Mouse (Mus musculus) spleen, postnatal 0 days (tissue): Measurements from ENCODE around the gene Acadvl. TPM values are rescaled to one million over a fixed set of nuclear protein-coding genes. Genes with fewer than 3 reads are reported as not detected.

Experiments
- microRNA counts: library from miRNA; unstranded; fragments of <30 nt; microRNA quantifications from one replicate; lab custom pipeline; 2015
- polyA plus RNA-seq: library from polyadenylated mRNA; unstranded; fragments of >200 nt; fragmentation: Nextera tagmentation; extraction: Ambion mirVana; gene quantifications from 2 replicates; pipeline ENCODE4 v1.2.1, GENCODE M21; 2015

Acadvl gene
- polyA plus RNA-seq, result 58.3 and 59.1 TPM in 2 replicates

DNA sequence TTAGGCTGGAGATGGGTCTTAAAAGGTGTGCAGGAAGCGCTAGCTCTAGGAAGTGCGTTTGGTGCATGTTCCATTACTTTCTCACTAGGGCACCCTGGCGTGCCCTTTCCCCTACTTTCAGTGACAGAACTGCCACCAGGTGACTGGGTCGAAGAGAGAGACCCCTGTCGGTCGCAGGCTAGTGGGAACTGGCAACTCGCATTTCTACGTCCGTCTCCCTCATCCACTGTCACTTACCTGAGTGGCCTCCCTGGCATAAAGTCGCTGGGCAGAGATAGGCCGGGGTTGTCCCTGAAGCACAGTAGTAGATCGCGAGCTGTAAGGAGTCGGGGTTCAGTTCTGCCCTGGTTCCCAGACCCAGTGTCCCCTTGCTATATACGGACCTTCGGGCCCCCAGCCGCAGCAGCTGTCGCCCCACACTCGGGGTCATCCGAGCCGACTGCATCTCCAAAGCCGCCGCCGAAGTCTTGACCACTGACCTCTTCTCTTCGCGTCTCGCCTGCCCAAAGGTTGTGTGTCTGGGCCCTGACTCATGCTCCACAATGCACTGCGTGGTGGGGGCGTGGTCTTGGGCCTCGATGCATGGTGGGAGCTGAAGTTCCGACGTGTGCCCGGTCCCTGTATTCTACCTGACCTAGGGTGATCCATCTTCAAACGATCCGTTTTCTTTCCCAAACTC, at the start of gene Acadvl:
TSS of gene Acadvl (minus strand) at position 532 of the 679 bp plus-strand sequence.

DNA sequence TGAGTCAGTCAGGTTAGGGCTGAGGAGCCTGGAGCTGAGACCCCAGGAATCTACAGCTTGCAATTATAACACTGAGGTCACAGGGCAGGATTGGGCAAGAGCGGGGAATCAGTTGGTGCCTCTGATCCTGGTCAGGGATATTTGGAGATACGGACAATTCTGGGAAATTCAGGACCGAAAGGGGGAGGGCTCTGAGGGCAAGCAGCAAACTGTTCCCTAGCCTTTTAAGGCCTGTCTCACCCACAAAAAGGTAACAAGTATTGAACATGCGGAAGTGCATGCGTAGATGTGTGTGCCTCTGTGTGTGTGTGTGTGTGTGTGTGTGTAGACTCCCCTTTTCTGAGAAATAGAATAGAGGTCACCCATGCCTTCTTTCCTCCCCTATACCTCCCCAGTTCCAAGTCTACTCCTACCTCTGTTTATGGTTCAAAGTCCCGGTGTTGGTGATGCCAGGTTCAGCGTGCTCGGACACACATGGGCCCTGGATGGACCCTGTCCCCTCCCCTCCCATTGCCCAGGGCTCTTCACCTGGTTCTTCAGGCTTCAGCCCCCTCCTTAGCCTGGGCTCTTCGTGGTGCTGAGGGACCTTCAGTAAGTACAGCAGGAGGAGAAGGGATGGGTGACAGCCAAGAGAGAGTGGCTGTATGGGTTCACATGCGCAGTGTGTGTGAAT, 38.8 kb upstream of the Acadvl start, which contains the start of gene Asgr1:
TSS of gene Asgr1 (plus strand) at position 188 of the 673 bp plus-strand sequence.

DNA sequence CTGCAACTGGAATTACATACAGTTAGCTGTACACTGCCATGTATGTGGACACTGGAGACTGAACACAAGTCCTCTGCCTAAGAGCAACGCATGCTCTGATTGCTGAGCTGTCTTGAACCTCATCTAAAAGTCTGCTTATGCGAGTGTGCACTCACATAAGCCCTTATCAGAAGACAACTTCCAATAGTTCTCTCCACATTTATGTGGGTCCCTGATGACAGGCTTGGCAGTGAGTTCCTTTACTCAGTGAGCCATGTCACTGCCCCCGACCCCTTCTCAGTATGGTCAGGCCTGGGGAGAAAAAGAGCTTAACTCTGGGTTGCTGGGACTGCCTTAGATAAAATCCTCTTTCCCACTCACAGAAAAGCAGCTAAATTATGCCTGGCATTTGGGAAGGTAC, 1.5 kb upstream of the Acadvl start, which contains the start of gene Dlg4:
TSS of gene Dlg4 (plus strand) at position 274 of the 400 bp plus-strand sequence.

DNA sequence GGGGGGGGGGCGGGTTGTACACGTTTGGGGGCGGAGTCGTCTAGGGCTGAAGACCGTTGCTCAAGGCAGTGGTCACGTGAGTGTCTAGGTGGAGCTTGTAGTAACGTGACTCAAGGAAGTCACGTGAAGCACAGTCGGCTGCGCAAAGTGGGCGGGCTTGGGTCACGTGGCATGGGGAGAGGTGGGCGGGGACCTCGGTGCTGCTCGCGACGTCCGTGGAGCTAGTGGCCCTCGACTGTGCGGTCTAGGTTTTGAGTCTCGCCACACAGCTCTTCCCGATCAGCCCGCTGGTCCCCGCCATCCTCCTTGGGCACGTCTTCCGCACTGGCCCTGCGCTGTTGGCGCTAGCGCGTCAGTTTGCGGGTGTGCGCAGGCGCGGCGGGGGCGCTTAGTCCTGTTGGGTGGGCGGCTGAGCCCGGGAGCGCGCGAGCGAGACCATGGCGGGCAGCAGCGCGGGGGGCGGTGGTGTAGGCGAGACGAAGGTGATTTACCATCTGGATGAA, 14.8 kb downstream of the Acadvl start, which contains the start of gene Dvl2:
TSS of gene Dvl2 (plus strand) at position 200 of the 503 bp plus-strand sequence.

DNA sequence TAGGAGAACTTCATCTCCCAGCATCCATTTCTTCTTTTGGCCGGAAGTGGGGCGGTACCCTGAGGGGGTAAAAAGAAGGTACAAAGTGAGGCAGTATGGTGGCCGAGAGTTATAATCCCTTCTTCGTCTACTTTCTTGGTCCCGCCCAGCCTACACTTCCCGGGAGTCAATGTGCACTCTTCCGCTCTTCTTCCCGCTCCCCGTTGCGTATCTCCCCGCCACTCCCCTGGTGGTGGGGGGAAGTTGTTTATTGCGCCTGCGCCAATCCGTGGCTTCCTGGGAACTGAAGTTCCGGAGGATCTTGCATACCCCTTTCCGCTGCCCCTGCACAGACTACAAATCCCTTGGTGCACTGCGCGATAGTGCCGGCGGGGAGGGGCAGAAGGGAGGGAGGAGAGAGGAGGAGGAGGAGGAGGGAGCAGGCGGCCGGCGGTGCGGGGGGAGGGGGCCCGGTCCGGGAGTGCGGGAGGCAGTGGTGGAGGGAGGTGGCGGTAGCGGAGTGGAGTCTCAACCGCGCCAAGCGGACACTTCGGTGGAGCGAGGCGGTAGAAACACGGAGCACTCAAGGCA, 19.7 kb downstream of the Acadvl start, which contains the start of gene Phf23:
TSS of gene Phf23 (plus strand) at position 387 of the 570 bp plus-strand sequence.

DNA sequence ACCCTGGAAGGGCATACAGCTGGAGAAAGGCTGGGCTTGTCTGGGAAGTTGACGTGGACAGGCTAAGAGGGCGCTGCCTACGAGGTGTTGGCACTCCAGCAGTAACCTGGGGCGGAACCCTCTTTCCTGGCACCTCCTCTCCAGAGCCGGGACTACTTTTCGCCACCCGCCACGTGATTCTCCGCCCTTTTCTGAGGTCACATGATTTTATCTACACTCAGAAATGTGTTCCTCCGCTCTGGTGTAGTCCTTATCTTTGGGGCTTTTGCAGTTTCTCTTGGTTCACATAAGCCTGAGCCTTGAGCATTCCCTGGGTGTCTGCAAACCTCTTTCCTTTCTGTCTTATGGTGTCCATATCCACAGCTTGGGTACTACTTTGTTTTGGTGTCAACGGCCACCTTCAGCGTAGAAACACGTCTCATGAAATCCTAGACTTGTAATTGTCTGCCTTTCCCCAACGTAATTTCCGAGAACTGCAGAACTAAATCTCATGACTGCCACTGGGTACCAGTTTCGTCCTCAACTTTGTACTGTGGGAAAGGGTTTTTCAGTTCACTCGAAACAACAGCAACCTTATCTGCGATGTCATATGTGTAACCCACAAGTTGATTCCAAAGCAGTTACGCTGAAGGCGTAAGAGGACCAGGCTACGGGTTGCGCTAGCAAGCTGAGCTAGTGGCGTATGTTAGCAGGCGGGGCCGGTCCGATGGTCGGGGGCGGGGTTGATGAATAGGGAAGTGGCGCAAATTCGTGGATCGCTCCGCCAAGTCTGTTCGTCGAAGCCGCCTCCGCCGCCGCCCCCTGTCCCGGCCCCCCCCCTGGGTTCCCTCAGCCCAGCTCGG, 24.1 kb downstream of the Acadvl start, which contains the start of gene Gabarap:
TSS of gene Gabarap (plus strand) at position 294 of the 842 bp plus-strand sequence.

DNA sequence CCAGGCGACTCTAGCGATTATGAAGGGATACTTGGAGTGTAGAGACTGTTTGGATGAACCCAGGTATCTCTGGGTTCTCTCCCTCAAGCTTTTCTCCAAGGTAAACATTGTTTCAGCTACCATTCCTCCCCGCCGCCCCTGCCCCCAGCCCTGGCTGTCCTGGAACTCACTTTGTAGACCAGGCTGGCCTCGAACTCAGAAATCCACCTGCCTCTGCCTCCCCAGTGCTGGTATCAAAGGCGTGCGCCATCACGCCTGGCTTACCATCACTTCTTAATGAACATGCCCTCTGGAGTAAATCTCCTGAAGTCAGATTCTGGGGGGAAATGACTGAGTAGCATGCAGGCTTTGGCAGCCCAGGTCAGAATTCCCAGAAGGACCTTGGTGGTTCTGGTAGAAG, 33.0 kb downstream of the Acadvl start, which contains the start of gene Elp5:
TSS of gene Elp5 (minus strand) at position 293 of the 400 bp plus-strand sequence.

DNA sequence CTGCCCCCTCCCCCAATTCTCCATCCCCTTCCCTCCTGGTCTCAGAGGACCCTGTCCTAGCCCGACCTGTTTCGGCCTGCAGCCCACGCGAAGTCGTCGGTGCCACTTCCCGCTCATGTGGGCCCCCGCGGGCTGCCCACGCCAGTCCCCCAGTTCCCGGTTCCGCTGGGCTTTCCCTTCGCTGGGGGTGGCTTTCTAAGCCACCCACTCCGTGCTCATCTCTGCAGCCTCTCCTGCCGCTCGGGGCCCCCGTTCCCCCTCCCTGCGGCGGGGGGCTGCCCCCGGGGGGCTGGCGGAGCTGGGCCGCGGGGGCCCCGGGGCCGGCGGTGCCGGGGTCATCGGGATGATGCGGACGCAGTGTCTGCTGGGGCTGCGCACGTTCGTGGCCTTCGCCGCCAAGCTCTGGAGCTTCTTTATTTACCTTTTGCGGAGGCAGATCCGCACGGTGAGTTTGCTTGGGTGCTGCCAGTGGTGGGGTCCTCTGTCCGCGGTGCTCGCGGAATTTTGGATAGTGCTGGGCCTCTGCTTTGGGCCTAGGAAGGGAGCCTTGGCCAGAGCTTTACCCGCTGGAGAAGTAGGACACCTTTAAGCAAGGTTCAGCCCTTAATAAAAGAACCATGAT, 34.0 kb downstream of the Acadvl start, which contains the start of gene Ctdnep1:
TSS of gene Ctdnep1 (plus strand) at position 16 of the 622 bp plus-strand sequence.

DNA sequence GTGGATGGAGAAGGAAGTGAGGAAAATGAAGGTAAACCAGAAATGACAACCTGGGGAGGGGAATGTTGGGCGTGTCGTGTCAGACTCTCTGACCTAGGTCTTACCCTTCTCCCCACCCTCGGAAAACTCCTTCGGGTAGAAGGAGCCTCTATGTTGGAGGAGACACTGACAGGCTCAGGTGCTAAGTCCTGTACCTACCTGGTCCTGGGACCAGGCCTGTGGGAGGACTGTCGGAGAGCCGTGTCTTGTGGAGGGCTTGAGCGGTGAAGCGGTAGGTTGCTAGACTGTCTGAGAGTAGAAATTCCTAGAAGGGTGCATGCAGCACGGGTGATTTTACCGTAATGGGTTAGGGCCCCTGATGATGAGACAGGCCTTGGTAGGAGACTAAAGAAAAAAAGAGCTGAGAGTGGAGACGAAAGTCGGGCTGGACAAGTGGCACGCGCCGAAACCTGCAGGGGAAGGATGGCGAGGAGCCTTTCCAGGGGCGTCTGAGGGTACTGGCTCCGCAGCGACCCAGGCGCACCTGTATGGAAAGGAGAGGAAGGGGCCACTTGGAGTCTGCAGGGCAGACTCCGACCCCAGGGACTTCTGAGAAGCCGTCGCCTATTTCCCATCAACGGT, 50.5 kb downstream of the Acadvl start, which contains the start of gene Cldn7:
TSS of gene Cldn7 (plus strand) at position 130 of the 621 bp plus-strand sequence.

MicroRNA genes within 50 kb of the gene (microRNA counts, 519-probe panel; counts per million panel counts)
- microRNA mmu-miR-324-3p (lab: Ali Mortazavi, UCI) (88.3 counts per million), microRNA mmu-miR-324-5p (lab: Ali Mortazavi, UCI) (2,295 counts per million, percentile 2 among the panel's probes with 10 or more counts)

Other genes starting within 250 kb of the Acadvl start
- 1.3 and 1.9 TPM in 2 replicates for gene Zbtb4, start 249.5 kb downstream of the Acadvl start, polyA plus RNA-seq
- gene Chrnb1, start 219.5 kb downstream of the Acadvl start, polyA plus RNA-seq, result 0.99 and 1.5 TPM in 2 replicates
- gene Fgf11, start 213.6 kb downstream of the Acadvl start, polyA plus RNA-seq, result 0.33 and 0.36 TPM in 2 replicates
- 0.30 and 0.68 TPM in 2 replicates for gene Tmem102, start 209.8 kb downstream of the Acadvl start, polyA plus RNA-seq
- gene Gm39566, start 200.1 kb downstream of the Acadvl start, polyA plus RNA-seq, result not detected in 2 replicates
- gene Spem2, start 196.9 kb downstream of the Acadvl start, polyA plus RNA-seq, result not detected in 2 replicates
- gene Spem1, start 193.2 kb downstream of the Acadvl start, polyA plus RNA-seq, result 0.12 TPM in 1 of 2 replicates, not detected in the other
- 2.6 and 3.1 TPM in 2 replicates for gene Nlgn2, start 177.6 kb downstream of the Acadvl start, polyA plus RNA-seq
- 337 and 343 TPM in 2 replicates for gene Tmem256, start 176.9 kb downstream of the Acadvl start, polyA plus RNA-seq
- gene Plscr3, start 169.0 kb downstream of the Acadvl start, polyA plus RNA-seq, result 45.7 and 56.8 TPM in 2 replicates
- gene Tnk1, start 156.7 kb downstream of the Acadvl start, polyA plus RNA-seq, result 0.56 and 0.91 TPM in 2 replicates
- gene Tmem95, start 137.4 kb downstream of the Acadvl start, polyA plus RNA-seq, result not detected in 2 replicates
- gene Kctd11, start 134.0 kb downstream of the Acadvl start, polyA plus RNA-seq, result 2.3 and 3.1 TPM in 2 replicates
- gene Acap1, start 119.9 kb downstream of the Acadvl start, polyA plus RNA-seq, result 15.3 and 21.3 TPM in 2 replicates
- gene 2810408A11Rik, start 114.4 kb downstream of the Acadvl start, polyA plus RNA-seq, result 2.2 and 2.6 TPM in 2 replicates
- gene Neurl4, start 114.3 kb downstream of the Acadvl start, polyA plus RNA-seq, result 3.2 and 3.4 TPM in 2 replicates
- 104 and 116 TPM in 2 replicates for gene Gps2, start 101.5 kb downstream of the Acadvl start, polyA plus RNA-seq
- gene Eif5a, start 93.5 kb downstream of the Acadvl start, polyA plus RNA-seq, result 1,453 and 1,558 TPM in 2 replicates
- 0.12 and 0.53 TPM in 2 replicates for gene Ybx2, start 79.6 kb downstream of the Acadvl start, polyA plus RNA-seq
- gene Slc2a4, start 67.2 kb downstream of the Acadvl start, polyA plus RNA-seq, result 19.1 and 22.0 TPM in 2 replicates
- gene Cldn7, start 50.6 kb downstream of the Acadvl start, polyA plus RNA-seq, result 0.98 and 1.6 TPM in 2 replicates
- gene Ctdnep1, start 34.3 kb downstream of the Acadvl start, polyA plus RNA-seq, result 20.7 and 22.4 TPM in 2 replicates
- 69.4 and 73.0 TPM in 2 replicates for gene Elp5, start 32.9 kb downstream of the Acadvl start, polyA plus RNA-seq
- gene Gabarap, start 24.3 kb downstream of the Acadvl start, polyA plus RNA-seq, result 318 and 353 TPM in 2 replicates
- gene Phf23, start 19.6 kb downstream of the Acadvl start, polyA plus RNA-seq, result 26.6 and 35.9 TPM in 2 replicates
- 6.9 and 10.2 TPM in 2 replicates for gene Dvl2, start 14.8 kb downstream of the Acadvl start, polyA plus RNA-seq
- 1.5 and 3.1 TPM in 2 replicates for gene Dlg4, start 1.5 kb upstream of the Acadvl start, polyA plus RNA-seq
- gene Asgr1, start 38.7 kb upstream of the Acadvl start, polyA plus RNA-seq, result 0.10 and 0.16 TPM in 2 replicates
- 0.12 TPM in 1 of 2 replicates, not detected in the other for gene Asgr2, start 77.2 kb upstream of the Acadvl start, polyA plus RNA-seq
- 2.3 and 3.5 TPM in 2 replicates for gene Mgl2, start 114.9 kb upstream of the Acadvl start, polyA plus RNA-seq
- 2.9 and 5.5 TPM in 2 replicates for gene Clec10a, start 140.8 kb upstream of the Acadvl start, polyA plus RNA-seq
- gene Slc16a11, start 197.3 kb upstream of the Acadvl start, polyA plus RNA-seq, result 0.28 and 0.64 TPM in 2 replicates
- 3.0 and 3.3 TPM in 2 replicates for gene Slc16a13, start 205.7 kb upstream of the Acadvl start, polyA plus RNA-seq
- gene Bcl6b, start 214.4 kb upstream of the Acadvl start, polyA plus RNA-seq, result 5.9 and 8.2 TPM in 2 replicates
- 107 and 113 TPM in 2 replicates for gene 0610010K14Rik, start 222.5 kb upstream of the Acadvl start, polyA plus RNA-seq
- 6.9 and 7.8 TPM in 2 replicates for gene Gm21988, start 224.4 kb upstream of the Acadvl start, polyA plus RNA-seq
- gene Rnasek, start 224.4 kb upstream of the Acadvl start, polyA plus RNA-seq, result 211 and 216 TPM in 2 replicates
- 10.6 and 11.9 TPM in 2 replicates for gene Alox12, start 239.9 kb upstream of the Acadvl start, polyA plus RNA-seq